Mouse (Mus musculus) embryo, embryonic 9.5 days (tissue): ENCODE results near the gene Ets1.

Experiments used
- DNase-seq: peaks from one replicate; pipeline ENCODE4 v3.0.0-alpha.2; 2017; ENCODE audit errors: extremely low spot score

The Ets1 gene

DNA sequence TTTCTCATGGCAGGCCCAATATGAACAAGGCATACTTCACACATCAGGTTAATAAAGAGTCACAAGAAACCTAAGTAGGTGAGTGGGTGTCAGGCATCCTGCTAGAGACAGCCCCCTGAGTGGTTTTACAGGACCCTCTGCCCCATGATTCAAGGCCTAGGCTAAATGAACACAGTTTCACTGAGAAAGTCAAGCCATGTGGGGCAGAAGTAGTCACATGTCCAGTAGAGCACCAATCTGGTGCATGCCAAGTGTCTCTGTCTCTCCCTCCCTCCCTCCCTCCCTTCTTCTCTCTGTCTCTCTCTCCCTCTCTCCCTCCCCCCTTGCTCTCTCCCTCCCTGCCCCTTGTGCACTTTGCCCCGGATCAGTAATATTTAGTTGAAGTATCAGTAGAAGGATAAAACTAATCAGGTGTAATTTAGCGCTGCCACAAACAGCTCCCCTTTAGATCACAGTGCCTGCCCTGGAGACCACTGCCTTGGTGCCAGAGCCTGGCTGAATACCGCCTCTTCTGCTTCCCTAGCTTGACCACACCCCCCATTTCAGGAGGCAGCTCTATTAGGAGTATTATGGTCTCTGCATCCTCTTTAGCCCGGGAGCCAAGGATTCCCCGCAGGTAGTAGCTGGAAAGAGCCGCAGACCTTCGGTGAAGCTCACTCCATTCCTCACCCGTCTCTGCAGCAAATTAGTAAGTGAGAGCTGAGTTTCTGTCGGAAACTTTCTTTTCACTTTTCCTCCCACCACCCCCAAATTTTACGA is at the start of gene Ets1:
Gene Ets1, plus strand, starts transcription at position 595 of the 759 bp plus-strand sequence.
- peak; percentile 67 for DNase-seq

- DNase-seq = peak; percentile 86
Observed at GRCm38 (mm10) chr9:32589900-32590299, 46.1 kb upstream of the Ets1 start.

GRCm38 (mm10) chr9:32590571-32590970 is 45.5 kb upstream of the Ets1 start:
- DNase-seq = no peak

GRCm38 (mm10) chr9:32591732-32592582 is 44.1 kb upstream of the Ets1 start:
- DNase-seq = peak; percentile 85

GRCm38 (mm10) chr9:32592583-32592890 is 43.5 kb upstream of the Ets1 start:
- no peak for DNase-seq

- no peak for DNase-seq
Observed at GRCm38 (mm10) chr9:32593816-32594215, 42.2 kb upstream of the Ets1 start.

GRCm38 (mm10) chr9:32594346-32594745 is 41.7 kb upstream of the Ets1 start:
- DNase-seq = no peak

DNA sequence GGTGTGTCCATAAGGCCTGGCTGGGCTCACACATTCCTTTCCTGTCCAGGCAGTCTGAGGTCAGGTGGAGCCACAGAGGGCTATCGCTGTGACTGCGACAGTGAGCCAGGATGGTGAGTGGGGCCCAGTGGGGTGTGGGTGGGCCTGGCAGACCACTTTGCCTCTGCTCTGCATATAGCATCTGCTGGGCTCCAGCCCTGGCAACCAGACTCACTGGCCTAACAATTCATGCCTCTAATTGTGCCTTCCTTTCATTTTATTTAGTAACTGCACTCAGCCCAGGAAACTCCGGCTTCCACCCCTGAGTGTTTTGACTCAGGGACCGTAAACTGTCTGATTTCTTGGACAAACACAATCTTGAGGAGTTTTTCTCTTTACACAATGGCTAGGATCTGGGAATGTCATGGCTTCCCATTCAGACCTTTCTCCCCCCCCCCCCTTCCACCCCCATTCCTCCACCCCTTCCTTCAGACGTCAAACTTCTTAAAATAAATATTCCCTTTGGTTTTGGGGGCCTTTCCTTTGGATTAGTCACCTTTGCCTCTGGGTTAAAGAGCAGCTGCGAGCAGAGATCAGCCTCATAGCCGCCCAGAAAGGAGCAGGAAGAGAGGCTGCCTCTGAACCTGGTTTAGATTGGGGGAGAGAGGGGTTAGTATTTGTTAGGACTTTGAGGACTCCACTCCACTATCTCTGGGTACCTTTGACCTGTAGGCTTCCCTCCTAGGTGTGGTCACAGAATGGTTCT is 40.8 kb upstream of the Ets1 start:
- no peak for DNase-seq

- no peak for DNase-seq
Observed at GRCm38 (mm10) chr9:32596366-32596765, 39.7 kb upstream of the Ets1 start.

GRCm38 (mm10) chr9:32601953-32602352 is 34.1 kb upstream of the Ets1 start:
- DNase-seq = no peak

DNA sequence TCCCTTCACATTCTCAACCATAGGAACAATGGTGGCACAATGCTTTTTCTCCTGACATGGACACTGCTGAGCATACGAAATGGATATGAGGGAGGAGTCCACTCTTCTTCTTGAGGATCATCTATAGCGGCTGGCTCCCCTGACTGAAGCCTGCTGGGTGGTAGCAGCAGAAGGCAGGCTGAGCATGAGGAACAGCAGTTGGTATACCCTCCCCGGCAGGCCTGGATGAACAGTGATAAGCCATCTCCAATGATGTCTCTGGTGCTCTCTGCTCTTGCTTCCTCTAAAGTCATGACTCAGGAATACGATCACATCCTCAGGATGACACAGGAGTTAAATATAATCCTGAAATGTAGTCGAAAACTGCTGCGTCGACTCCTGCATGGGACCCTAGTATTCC is 32.9 kb upstream of the Ets1 start:
- no peak for DNase-seq

- DNase-seq = peak; percentile 51
Observed at GRCm38 (mm10) chr9:32607218-32607617, 28.8 kb upstream of the Ets1 start.

GRCm38 (mm10) chr9:32608831-32609610 is 27.0 kb upstream of the Ets1 start:
- no peak for DNase-seq

GRCm38 (mm10) chr9:32610218-32610617 is 25.8 kb upstream of the Ets1 start:
- DNase-seq = no peak

DNA sequence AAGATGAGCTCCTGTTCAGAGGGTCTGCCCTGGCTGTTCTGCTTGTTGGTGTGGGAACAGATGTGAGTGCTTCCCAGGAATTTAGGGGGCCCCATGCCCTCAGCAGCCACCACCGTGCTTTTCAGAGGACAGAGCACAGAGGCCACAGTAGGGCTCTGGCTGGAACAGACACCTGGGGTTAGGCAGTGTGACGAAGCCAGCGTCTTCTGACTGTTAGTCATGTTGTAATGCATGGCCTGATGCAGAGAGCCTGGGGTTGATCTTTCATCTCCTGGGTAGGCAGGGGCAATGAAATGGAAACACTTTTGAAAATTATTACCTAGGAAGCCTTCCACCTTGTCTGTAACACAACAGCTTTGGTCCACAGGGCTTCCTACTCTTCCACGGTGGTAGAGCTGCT is 25.4 kb upstream of the Ets1 start:
- DNase-seq = no peak

DNA sequence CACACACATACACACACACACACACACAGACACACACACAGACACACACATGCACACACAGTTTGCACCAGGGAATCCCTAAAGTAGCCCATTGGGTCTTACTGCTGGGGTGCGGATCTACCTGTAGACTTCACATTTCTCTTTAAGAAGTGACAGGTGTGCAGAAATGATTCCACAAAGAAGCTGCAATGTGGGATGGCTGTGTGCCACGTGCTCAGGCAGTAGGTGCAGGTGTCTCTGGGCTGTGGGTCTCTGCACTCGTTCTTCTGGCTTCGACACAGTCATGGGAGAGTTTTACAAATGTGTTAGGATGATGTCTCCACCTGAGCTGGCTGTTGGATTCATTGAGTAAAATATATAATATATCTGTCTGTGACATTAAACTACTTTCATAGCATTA is 24.7 kb upstream of the Ets1 start:
- no peak for DNase-seq

DNA sequence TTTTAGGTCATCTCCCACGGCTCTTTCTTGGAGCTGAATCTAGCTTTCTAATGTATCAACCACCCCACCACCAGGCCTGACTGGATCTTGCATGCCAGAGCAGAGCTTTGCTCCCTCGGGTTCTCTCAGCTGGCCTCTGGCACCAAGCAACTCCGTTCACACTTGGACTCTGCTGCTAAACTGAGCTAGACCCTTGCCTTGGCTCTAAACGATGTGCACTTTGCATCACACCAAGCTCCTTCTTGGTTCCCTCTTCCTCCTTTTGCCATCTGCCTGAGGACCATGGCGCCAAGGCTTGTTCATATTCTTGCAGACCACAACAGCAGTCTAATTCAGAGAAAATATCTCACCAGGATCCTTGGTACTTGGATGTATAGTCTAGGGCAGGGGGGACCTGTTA is 23.6 kb upstream of the Ets1 start:
- DNase-seq = no peak

- no peak for DNase-seq
Observed at GRCm38 (mm10) chr9:32612861-32613421, 23.1 kb upstream of the Ets1 start.

GRCm38 (mm10) chr9:32614191-32614590 is 21.8 kb upstream of the Ets1 start:
- DNase-seq = no peak

GRCm38 (mm10) chr9:32615461-32615860 is 20.6 kb upstream of the Ets1 start:
- no peak for DNase-seq

GRCm38 (mm10) chr9:32615986-32616385 is 20.0 kb upstream of the Ets1 start:
- DNase-seq = no peak
